Mouse (Mus musculus): ENCODE measurements around the gene Serpini1.

DNA sequence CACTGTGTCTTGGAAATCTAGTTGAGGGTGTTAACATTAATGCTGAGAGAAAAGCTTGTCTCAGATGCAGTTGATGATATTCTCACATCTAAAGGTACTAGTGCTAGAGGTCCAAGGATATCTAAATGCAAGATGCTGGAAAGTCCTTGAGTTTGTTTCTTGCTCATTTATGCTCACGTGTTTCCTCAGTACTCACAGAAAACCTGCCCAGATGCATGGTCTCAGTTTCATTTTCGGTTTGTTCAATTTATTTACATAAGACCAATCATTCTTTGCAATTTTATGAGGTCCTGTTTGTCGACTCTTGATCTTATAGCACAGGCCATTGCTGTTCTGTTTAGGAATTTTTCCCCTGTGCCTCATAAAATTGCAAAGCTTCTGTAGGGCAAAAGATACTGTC, 109.6 kb downstream of the Serpini1 start:
- TF ChIP-seq CTCF (conservative IDR thresholded peaks at IDR 0.05; ENCODE audit: insufficient read depth, insufficient read length, low read depth, low read length) (no peak), POLR2A (IDR thresholded peaks at IDR 0.05; ENCODE audit: low read depth, low read length) (no peak)

Measured in kidney, adult 2 months (tissue).